Mouse (Mus musculus) common myeloid progenitor, adult 5-6 weeks (primary cell): ENCODE measurements at regions not wholly inside any gene's neighbourhood (a gene's known extent, or its start where the extent isn't known, plus 50 kb on each side); places are given as distances from the start of the nearest gene placed in this dataset.
A peak's percentile ranks its signal among the peaks of the same experiment; 100 is the strongest.
"Not testable (repeated sequence)": the region's sequence is repeated elsewhere in the genome, so short reads cannot be mapped to it uniquely, and the experiment has no call there.

Experiments used
- ATAC-seq: replicated peaks from 2 replicates; pipeline ENCODE4 v1.8.0; 2016; ENCODE audit warnings: low read depth, mild to moderate bottlenecking, moderate TSS enrichment, inconsistent platforms; ENCODE audit not compliant: poor library complexity, severe bottlenecking

DNA sequence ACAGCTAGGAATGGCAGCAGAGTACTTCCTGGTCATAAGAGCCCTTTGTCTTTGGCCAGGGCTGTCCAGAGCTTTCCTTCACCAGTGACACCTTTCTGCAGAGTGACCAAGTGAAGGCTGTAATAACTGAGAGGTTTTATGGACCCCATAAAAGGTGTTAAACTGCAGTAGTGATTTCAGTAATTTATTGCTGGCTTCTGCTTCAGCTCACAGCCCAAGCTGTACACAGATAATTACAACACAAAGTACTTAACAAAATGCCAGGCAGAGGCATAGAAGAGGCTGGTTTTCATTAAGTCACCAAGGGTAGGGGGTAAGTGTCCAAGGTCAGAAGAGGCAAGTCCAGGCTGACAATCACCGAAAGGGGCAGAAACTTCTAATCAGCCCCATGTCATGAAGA, 83.8 kb downstream of the Eif4e start:
- no peak for ATAC-seq

DNA sequence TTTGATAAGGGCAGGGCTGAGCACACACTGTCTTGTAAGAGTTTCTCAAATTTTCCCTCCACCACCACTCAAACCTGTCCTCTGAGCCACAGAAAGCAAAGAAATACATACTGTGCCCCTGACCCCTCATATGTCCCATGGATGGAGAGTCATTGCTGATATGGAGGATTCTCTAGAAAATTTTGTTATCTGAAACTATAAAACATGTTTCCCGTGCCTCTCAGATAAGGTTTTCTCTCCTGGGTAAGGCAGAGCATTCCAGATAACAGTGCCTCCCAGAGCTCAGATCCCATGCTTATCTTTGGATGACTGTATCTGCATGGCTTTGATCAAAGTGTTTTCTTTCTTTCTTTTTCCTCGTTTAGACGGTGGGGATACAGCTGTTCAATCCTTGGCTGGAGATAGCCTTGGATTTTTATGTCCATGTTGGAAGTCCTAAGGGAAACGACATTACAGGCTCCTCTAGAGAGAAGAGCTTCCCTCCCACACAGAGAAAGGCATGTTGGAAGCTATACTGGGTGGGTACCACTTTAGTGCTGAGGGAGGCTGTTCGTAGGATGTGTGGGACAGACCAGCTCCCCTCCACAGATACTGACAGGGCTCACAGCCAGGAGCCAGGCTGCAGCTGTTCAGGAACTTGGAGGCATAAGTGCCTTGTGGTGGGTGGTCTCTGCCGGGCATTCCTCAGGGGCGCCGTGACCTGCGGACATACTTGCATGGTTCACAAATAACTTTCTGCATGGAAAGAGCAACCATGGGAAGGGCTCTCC, 87.1 kb downstream of the Eif4e start:
- ATAC-seq = peak; percentile 46

- ATAC-seq = no peak; the same call in 1 of the 2 replicates
Observed at GRCm38 (mm10) chr3:138613680-138614079, 87.7 kb downstream of the Eif4e start.

DNA sequence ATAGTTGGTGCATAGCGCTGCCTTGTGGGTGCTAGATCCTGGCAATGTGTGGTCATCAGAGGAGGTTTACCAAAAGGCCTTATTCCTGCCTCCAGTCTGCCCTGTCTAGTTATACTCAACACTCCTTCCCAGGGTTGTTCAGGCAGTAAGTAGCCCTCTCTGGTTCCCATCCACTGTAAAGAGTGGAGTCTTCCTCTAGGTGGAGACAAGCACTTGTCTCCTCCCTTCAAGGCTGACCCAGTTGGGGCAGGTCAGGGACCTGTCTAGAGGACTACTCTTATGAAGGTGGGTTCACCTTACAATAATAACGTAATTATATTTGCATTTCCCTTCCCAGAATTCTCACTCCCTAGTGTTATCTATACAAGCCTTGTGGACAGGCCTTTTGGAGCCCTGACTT, 88.9 kb downstream of the Eif4e start:
- ATAC-seq = no peak

DNA sequence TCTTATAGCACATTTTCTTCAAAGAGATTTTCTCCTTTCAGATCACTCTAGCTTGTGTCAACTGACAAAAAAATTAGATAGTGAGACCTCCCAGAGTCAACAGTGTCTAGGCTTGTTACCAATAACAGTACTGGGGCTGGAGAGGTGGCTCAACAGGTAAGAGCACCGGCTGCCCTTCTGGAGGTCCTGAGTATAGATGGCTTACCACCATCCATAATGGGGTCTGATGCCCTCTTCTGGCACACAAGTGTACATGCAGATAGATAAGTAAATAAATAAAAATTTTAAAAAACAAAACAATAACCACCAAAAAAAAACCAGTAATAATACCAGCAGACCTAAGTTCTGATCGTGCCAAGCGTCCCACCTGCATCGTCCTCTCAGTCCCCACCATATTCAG, 94.3 kb downstream of the Eif4e start:
- 0 out of 2 replicates have a peak, but pooled peaks have one; percentile 32 for ATAC-seq

DNA sequence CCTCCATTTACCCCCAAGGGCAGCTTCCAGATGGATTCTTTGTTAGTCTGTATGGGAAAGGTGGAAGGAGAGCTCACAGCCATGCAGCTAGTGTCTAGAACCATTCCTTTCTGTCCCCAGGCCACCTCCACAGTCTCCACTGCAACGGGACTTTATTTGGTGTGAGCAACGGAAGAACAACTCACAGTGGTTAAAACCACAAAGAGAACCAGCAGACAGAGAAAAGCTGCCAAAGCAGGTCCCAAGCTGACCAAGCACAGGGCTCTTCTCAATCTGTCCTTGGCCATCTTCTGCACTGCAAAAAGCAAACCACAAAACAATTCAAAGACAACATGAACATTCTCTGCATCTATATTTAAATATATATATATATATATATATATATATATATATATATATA, 98.1 kb downstream of the Eif4e start:
- peak; percentile 72 for ATAC-seq

DNA sequence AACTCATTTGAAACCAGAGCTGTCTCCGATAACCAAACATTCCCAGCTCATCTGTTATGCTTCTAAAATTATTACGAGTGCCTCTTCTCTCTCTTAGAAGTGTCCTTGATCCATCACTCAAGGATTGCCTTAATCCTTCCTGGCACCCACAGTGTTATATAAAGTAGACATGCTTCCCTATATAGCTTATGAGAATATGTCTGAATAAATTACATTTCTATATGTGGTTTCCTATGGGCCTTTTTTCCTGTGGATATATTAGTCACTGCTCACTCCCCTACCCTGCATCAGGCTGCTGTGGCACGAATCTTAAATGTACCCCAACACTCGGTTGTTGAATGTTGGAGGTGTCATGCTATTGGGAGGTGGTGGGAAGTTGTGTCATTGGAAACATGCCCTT, 100.3 kb downstream of the Eif4e start:
- ATAC-seq = no peak

DNA sequence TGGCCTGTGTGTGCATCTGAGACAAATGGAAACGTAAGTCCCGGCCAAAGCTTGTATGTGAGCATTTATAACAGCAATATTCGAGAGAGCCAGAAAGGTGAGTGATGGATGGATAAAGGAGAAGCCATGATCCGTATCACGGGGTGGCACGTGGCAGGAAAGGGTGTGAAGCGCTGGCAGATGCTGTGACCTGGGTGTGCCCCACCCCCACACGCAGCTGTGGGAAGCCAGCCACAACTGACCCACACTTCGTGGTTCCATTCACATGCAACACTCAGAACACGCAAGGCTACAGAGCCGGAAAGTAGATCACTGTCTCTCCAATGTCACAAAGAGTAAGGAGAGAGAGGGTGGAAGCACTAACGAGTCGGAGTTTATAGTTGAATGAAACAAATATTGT, 104.3 kb downstream of the Eif4e start:
- no peak for ATAC-seq

DNA sequence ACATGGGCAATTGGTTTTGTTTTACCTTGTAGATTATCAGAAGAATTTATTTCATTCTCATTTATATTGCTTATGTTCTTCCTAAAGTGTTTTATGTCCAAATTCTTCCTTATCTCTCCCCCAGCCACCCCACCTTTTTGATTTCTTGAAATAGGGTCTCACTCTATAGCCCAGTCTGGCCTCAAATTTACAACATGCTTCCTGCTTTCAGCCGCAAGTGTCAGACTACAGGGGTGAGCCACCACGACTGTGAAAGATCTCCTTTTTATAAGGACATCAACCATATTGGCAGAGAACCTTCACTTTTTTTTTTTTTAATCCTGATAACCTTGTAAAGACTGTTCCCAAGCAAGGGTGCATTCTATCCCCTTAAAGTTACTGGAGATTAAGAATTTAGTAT, 106.1 kb downstream of the Eif4e start:
- ATAC-seq = peak; percentile 84

- ATAC-seq = peak; percentile 66; the same call in 1 of the 2 replicates
Observed at GRCm38 (mm10) chr3:138642026-138642425, 100.0 kb upstream of the Tspan5 start.

GRCm38 (mm10) chr3:138643951-138644285, 98.1 kb upstream of the Tspan5 start:
- ATAC-seq = no peak

GRCm38 (mm10) chr3:138644286-138644951, 97.6 kb upstream of the Tspan5 start:
- ATAC-seq = peak; percentile 36

GRCm38 (mm10) chr3:138645320-138645719, 96.7 kb upstream of the Tspan5 start:
- no peak for ATAC-seq

GRCm38 (mm10) chr3:138649699-138650098, 92.3 kb upstream of the Tspan5 start:
- ATAC-seq = no peak

GRCm38 (mm10) chr3:138650671-138651070, 91.3 kb upstream of the Tspan5 start:
- not testable (repeated sequence) for ATAC-seq

DNA sequence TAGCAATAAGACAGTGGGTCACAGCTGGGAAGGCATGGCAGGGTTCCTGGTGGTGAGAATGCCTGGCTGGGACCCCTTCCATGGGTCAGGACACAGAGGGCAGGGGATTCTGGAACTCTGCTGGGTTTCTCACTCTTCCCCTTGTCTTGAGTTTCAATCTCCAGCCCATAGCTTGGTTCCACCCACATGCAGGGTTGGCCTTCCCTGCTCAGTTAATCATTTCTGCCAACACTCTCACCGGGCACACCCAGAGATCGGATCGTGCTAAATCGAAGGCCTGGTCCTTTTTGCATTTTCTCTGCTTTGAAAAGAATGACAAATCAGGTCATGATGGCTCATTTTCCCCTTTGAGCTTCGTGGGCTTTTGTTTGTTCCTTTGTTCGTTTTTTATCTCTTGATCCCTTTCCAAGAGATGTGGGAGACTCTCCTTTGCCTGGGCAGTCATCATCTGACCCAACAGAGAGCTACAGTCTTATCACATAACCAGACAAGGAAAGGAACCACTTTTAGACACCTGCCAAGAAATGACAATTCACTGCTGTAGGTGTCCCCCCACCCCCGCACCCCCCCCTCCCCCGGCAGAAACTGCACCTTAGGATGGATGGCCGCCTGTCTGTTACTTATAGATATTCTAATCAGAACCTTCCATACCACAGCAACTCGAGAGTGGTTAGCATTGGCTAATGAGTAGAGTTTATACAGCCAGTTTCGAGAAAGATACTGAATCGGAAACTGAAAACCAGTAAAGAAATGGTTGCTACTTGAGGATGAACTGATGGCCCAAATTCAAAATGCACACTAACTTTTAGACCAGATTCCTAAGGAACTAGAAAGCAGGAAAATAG, 90.4 kb upstream of the Tspan5 start:
- ATAC-seq = no peak

- ATAC-seq = no peak
Observed at GRCm38 (mm10) chr3:138652206-138652605, 89.8 kb upstream of the Tspan5 start.

DNA sequence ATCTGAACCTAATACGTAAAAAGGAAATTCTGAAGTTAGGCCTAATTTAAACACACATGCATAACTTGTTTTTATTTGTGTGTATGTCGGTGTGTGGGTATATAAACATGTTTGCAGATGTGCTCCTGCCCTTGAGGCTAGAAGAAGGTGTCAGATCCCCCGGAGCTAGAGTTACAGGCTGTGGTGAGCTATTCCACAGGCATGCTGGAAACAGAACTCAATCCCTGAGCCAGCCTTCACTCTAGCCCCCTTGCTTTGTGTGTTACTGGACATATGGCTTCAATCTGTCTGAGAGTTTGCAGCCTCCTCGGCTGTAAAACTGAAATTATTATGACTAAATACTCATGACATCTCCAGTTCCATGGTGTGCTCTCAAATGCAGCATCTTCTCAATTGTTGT, 89.3 kb upstream of the Tspan5 start:
- no peak for ATAC-seq

- ATAC-seq = no peak
Observed at GRCm38 (mm10) chr3:138653549-138654246, 88.3 kb upstream of the Tspan5 start.

GRCm38 (mm10) chr3:138654610-138655371, 87.2 kb upstream of the Tspan5 start:
- no peak for ATAC-seq
